Mouse (Mus musculus): ENCODE data around the gene Gypa. TPM values are rescaled to one million over a fixed set of nuclear protein-coding genes. Genes with fewer than 3 reads are reported as not detected.

The Gypa gene
- polyA plus RNA-seq (2014; fragmentation: Nextera tagmentation; extraction: Ambion mirVana): 2.0 and 2.5 TPM in 2 replicates

DNA sequence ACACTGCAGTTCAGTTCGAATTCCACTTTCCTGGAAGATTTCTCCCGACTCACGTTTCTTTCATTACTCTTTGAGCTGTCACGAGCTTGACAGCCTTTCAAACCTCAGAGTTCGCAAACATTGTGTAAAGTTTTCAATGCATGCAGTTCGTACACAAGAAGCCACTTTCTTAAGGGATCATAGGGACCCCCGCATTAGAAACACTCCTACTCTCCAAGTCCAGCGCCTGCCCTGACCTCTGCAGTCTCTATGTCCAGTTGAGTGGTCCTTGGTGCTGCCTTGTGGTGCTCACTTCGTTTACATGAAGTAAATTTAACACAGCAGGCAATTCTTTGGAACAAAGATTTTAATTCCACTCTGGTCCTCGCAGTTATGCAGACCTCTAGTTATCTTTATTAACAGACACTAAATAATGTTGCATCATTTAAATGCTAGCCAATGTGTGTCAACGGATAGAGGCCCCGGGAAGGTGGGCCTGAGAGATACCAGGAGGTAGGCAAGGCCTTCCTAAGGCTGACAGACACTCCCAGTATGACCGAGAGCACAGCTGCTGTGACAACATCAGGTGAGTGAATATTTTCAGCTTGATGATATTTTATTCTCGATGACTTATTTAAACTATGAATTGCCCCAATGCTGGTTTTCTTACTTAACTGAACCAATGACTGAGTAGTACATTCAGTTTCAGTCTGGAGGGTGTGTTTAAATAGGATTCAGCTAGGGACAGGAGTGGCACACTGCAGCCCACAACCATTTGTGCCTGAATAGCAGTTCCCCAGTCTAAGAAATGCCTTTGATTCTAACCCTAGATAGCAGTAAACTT lies at the start of gene Gypa:
Gene Gypa, plus strand, starts transcription at position 259 of the 823 bp plus-strand sequence.
- Histone ChIP-seq H3K4me3 (ENCODE audit: low read depth, low read length) (peak within 1 kb of the TSS; percentile 57), H3K9ac (ENCODE audit: low read length) (peak within 1 kb of the TSS; percentile 29; the same call in 1 of the 2 replicates), H3K36me3 (ENCODE audit: control insufficient read depth, insufficient read depth, low read length) (no peaks in the 10 kb centered on the region), H3K4me1 (replicated peaks; ENCODE audit: control insufficient read depth, insufficient read depth, low read length) (0 out of 2 replicates have a peak, but pooled peaks cover 4% of the 10 kb centered on the region), H3K4me2 (ENCODE audit: low read length) (peak within 1 kb of the TSS; percentile 87), H3K27ac (ENCODE audit: low read depth) (no peak within 1 kb of the TSS), H3K9me3 (ENCODE audit: control insufficient read depth, low read length) (no peaks in the 10 kb centered on the region), H3K27me3 (replicated peaks; ENCODE audit: control insufficient read depth, insufficient read depth, low read length) (no peaks in the 10 kb centered on the region)
- WGBS: 27% methylated on average over 14 of the region's 14 CpGs
- ATAC-seq (replicated peaks; ENCODE audit: low FRiP score, low TSS enrichment, low read depth) (no peak), DNase-seq (ENCODE audit: low spot score) (no peak)

DNA sequence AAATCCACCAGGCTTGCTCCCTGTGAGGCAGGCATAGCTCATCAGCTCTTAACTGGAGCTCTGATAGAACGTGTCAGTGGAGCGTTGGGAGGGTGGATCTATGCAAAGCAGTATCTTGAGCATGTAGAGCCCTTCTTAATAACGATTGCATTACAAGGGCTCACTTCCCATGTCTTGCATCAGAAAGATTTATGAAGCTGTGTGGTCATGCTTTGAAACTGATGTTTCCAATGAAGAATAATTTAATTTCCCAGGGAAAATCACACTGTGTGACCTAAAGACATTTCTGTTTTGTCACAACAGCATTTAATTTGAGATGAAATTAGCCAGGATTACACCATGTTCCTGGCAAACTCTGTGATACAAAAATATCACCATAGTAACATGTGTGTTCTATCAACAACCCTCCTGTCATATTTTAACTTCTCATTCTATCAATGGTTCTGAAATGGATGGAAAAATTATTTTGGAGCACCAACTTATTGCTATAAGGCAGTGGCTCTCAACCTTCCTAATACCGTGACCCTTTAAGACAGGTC lies 49.0 kb upstream of the Gypa start:
- Histone ChIP-seq H3K9me3 (ENCODE audit: control insufficient read depth, low read length) (no peaks in the 10 kb centered on the region), H3K4me3 (ENCODE audit: low read depth, low read length) (no peak overlapping the region), H3K36me3 (ENCODE audit: control insufficient read depth, insufficient read depth, low read length) (no peaks in the 10 kb centered on the region), H3K27ac (ENCODE audit: low read depth) (no peak overlapping the region), H3K27me3 (replicated peaks; ENCODE audit: control insufficient read depth, insufficient read depth, low read length) (no peaks in the 10 kb centered on the region), H3K4me2 (ENCODE audit: low read length) (no peak overlapping the region), H3K9ac (ENCODE audit: low read length) (no peak overlapping the region), H3K4me1 (replicated peaks; ENCODE audit: control insufficient read depth, insufficient read depth, low read length) (no peaks in the 10 kb centered on the region)
- 75% methylated on average over 4 of the region's 4 CpGs for WGBS
- ATAC-seq (replicated peaks; ENCODE audit: low FRiP score, low TSS enrichment, low read depth) (no peak), DNase-seq (ENCODE audit: low spot score) (no peak)

DNA sequence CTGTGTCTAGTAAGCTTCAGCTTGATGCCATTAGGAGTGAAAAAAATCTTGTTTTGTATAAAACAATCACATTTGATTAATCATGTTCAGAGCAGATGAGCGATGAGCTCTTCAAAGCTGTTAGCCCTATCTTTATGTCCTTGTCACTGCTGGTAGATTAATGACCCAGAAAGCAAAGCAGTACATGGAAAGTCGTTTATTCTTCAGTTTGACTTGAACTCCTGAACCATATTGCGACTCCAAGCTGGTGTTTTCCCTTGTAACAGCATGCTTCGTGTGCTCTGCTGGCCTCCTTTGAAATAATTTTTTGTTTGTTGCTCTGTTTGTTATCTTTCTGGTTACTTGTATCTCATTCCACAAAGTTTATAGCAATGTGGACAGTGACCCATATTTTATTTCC lies 46.4 kb upstream of the Gypa start:
- Histone ChIP-seq H3K9ac (ENCODE audit: low read length) (no peak overlapping the region), H3K36me3 (ENCODE audit: control insufficient read depth, insufficient read depth, low read length) (no peaks in the 10 kb centered on the region), H3K4me1 (replicated peaks; ENCODE audit: control insufficient read depth, insufficient read depth, low read length) (no peaks in the 10 kb centered on the region), H3K4me3 (ENCODE audit: low read depth, low read length) (no peak overlapping the region), H3K4me2 (ENCODE audit: low read length) (no peak overlapping the region), H3K27me3 (replicated peaks; ENCODE audit: control insufficient read depth, insufficient read depth, low read length) (no peaks in the 10 kb centered on the region), H3K27ac (ENCODE audit: low read depth) (no peak overlapping the region), H3K9me3 (ENCODE audit: control insufficient read depth, low read length) (no peaks in the 10 kb centered on the region)
- 53% methylated on average over 4 of the region's 4 CpGs for whole genome bisulfite sequencing
- DNase-seq (ENCODE audit: low spot score): no peak
- no peak for ATAC-seq (replicated peaks; ENCODE audit: low FRiP score, low TSS enrichment, low read depth)

- no peaks in the 10 kb centered on the region for H3K36me3 ChIP-seq (ENCODE audit: control insufficient read depth, insufficient read depth, low read length)
- no peak for ATAC-seq (replicated peaks; ENCODE audit: low FRiP score, low TSS enrichment, low read depth)
- H3K27ac ChIP-seq (ENCODE audit: low read depth): no peak overlapping the region
- no peaks in the 10 kb centered on the region for H3K9me3 ChIP-seq (ENCODE audit: control insufficient read depth, low read length)
- H3K4me3 ChIP-seq (ENCODE audit: low read depth, low read length): no peak overlapping the region
- WGBS: 57% methylated on average over 19 of the region's 19 CpGs
- no peak for DNase-seq (ENCODE audit: low spot score)
- no peak overlapping the region for H3K9ac ChIP-seq (ENCODE audit: low read length)
- H3K4me1 ChIP-seq (replicated peaks; ENCODE audit: control insufficient read depth, insufficient read depth, low read length): no peaks in the 10 kb centered on the region
- no peaks in the 10 kb centered on the region for H3K27me3 ChIP-seq (replicated peaks; ENCODE audit: control insufficient read depth, insufficient read depth, low read length)
- H3K4me2 ChIP-seq (ENCODE audit: low read length): no peak overlapping the region
Measured at GRCm38 (mm10) chr8:80451938-80452690, 41.5 kb upstream of the Gypa start.

DNA sequence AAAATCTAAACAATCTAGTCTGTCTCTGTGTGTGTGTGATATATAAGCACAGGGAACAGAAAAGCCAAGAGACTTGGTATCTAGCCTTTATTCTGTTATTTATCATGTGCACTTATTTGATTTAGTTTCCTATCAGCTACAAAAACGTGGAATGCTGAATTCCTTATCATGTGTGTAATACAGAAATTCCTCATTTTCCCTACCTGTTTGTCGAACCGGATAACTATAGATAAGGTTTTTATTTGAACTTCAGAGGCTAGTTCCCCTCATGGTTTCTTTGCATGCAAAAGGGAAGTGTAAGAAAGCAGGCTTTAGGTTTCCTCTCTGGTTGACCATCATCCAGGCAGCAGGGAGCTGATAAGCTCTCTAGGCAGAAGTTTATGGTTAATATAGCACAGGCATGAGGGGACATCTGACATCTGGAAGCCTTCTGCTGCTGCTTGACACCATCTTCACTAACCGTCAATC lies 30.1 kb upstream of the Gypa start:
- Histone ChIP-seq H3K9ac (ENCODE audit: low read length) (no peak overlapping the region), H3K27me3 (replicated peaks; ENCODE audit: control insufficient read depth, insufficient read depth, low read length) (no peaks in the 10 kb centered on the region), H3K4me1 (replicated peaks; ENCODE audit: control insufficient read depth, insufficient read depth, low read length) (no peaks in the 10 kb centered on the region), H3K9me3 (ENCODE audit: control insufficient read depth, low read length) (no peaks in the 10 kb centered on the region), H3K36me3 (ENCODE audit: control insufficient read depth, insufficient read depth, low read length) (no peaks in the 10 kb centered on the region), H3K4me2 (ENCODE audit: low read length) (no peak overlapping the region), H3K4me3 (ENCODE audit: low read depth, low read length) (no peak overlapping the region), H3K27ac (ENCODE audit: low read depth) (no peak overlapping the region)
- DNase-seq (ENCODE audit: low spot score) (no peak), ATAC-seq (replicated peaks; ENCODE audit: low FRiP score, low TSS enrichment, low read depth) (no peak)
- WGBS: 55% methylated on average over 4 of the region's 4 CpGs

- Histone ChIP-seq H3K4me3 (ENCODE audit: low read depth, low read length) (no peak overlapping the region), H3K9me3 (ENCODE audit: control insufficient read depth, low read length) (peaks cover 5% of the 10 kb centered on the region; the same call in 1 of the 2 replicates), H3K27ac (ENCODE audit: low read depth) (no peak overlapping the region), H3K27me3 (replicated peaks; ENCODE audit: control insufficient read depth, insufficient read depth, low read length) (no peaks in the 10 kb centered on the region), H3K4me1 (replicated peaks; ENCODE audit: control insufficient read depth, insufficient read depth, low read length) (no peaks in the 10 kb centered on the region), H3K9ac (ENCODE audit: low read length) (no peak overlapping the region), H3K4me2 (ENCODE audit: low read length) (no peak overlapping the region), H3K36me3 (ENCODE audit: control insufficient read depth, insufficient read depth, low read length) (no peaks in the 10 kb centered on the region)
- 17% methylated on average over 7 of the region's 7 CpGs for WGBS
- no peak for ATAC-seq (replicated peaks; ENCODE audit: low FRiP score, low TSS enrichment, low read depth)
- DNase-seq (ENCODE audit: low spot score): no peak
Measured at GRCm38 (mm10) chr8:80474971-80475370, 18.6 kb upstream of the Gypa start.

DNA sequence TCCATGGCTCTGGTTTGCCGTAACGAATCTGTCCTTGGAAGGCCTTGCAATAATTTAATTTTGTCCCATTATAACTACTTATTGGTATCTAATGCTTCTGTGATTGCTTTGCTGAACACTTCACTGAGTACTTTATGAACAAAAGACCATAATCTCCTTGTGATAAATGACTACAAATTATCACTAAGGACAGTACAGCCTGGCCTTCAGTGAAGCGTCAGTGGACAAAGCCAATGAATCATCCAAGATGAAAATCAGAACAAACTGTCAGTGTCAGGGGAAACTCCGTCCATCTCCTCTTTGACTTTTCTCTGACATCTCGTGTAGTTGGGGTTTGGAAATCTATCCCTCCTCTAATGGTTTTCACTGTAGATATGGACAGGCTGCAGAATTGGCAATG lies 15.4 kb upstream of the Gypa start:
- no peaks in the 10 kb centered on the region for H3K36me3 ChIP-seq (ENCODE audit: control insufficient read depth, insufficient read depth, low read length)
- ATAC-seq (replicated peaks; ENCODE audit: low FRiP score, low TSS enrichment, low read depth): no peak
- H3K4me2 ChIP-seq (ENCODE audit: low read length): no peak overlapping the region
- H3K4me3 ChIP-seq (ENCODE audit: low read depth, low read length): no peak overlapping the region
- no peak for DNase-seq (ENCODE audit: low spot score)
- H3K9me3 ChIP-seq (ENCODE audit: control insufficient read depth, low read length): no peaks in the 10 kb centered on the region
- H3K9ac ChIP-seq (ENCODE audit: low read length): no peak overlapping the region
- H3K4me1 ChIP-seq (replicated peaks; ENCODE audit: control insufficient read depth, insufficient read depth, low read length): no peaks in the 10 kb centered on the region
- WGBS: 84% methylated on average over 5 of the region's 5 CpGs
- no peak overlapping the region for H3K27ac ChIP-seq (ENCODE audit: low read depth)
- no peaks in the 10 kb centered on the region for H3K27me3 ChIP-seq (replicated peaks; ENCODE audit: control insufficient read depth, insufficient read depth, low read length)

GRCm38 (mm10) chr8:80479129-80479528 lies 14.5 kb upstream of the Gypa start:
- Histone ChIP-seq H3K4me1 (replicated peaks; ENCODE audit: control insufficient read depth, insufficient read depth, low read length) (no peaks in the 10 kb centered on the region), H3K9me3 (ENCODE audit: control insufficient read depth, low read length) (no peaks in the 10 kb centered on the region), H3K4me2 (ENCODE audit: low read length) (no peak overlapping the region), H3K9ac (ENCODE audit: low read length) (no peak overlapping the region), H3K36me3 (ENCODE audit: control insufficient read depth, insufficient read depth, low read length) (no peaks in the 10 kb centered on the region), H3K27me3 (replicated peaks; ENCODE audit: control insufficient read depth, insufficient read depth, low read length) (no peaks in the 10 kb centered on the region), H3K4me3 (ENCODE audit: low read depth, low read length) (no peak overlapping the region), H3K27ac (ENCODE audit: low read depth) (no peak overlapping the region)
- DNase-seq (ENCODE audit: low spot score): no peak
- no peak for ATAC-seq (replicated peaks; ENCODE audit: low FRiP score, low TSS enrichment, low read depth)
- WGBS: 27% methylated on average over 1 of the region's 1 CpGs

All from intestine, embryonic 14.5 days (tissue).